Mouse (Mus musculus): Measurements from ENCODE around the gene Agtr1b. TPM values are rescaled to one million over a fixed set of nuclear protein-coding genes. Genes with fewer than 3 reads are reported as not detected.

The Agtr1b gene
- total RNA-seq (2021) = not detected

DNA sequence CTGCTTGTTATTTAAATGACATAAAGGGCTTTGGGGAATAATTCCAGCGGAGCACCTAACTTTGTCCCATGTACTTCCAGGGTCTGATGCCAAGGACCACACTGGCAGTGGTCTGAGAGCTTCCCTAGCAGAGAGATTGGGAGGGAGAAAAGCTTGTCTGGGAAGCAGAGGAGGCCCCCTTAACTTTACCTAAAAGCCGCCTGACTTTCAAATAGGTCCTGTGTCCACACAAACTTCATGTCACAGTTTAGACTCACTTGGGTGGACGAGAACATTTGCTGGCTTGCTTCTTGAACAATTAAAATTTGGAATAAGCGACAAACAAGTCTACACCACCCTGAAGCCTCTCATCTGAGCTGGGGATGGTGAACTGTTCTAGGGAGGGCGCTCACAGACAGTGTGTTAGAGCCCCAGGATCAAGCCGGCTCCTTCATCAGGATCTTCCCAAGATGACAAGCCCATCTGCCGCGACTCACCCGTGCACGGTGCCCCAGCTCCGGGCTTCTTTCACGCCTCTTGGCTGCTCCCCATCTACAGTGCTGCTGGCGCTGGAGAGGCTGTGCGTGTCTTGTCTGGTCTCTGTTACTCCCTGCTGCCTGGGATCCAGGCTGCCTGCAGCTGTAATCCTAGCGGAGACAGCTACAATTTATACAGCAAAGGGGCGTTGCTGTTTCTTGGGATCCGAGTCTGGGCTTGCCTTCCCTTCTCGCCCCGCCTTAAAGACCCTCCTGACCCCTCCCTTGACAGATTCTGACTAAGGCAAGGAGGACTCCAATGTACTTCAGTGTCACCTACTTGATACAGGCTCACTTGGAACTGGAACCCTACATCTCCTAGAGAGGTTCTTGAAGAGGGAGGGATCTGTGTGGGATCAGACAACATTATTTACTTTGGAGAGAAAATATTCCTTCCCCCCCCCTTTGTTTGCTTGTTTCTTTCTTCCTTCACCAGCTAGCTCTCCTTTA, at the start of gene Agtr1b:
Gene Agtr1b, minus strand, starts transcription at position 620 of the 965 bp plus-strand sequence.
- peak; percentile 5 for DNase-seq

DNA sequence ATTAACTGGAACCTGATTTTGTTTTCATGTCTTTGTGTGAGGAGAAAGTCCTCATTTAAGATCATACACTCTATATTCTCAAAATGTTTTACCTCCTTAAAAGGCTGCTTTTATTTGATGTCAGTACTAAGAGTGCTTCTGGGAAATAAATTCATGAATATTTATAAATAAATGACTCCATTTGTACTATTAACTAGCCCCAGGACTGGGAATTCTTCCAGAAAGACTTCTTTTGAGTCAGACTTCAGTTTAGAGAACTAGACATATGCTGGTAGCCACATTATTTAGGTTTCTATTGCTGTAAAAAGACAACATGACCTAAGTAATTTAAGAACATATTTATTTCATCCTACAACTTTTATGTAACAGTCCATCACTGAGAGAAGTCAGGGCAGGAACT, 13.4 kb downstream of the Agtr1b start:
- DNase-seq = no peak

DNA sequence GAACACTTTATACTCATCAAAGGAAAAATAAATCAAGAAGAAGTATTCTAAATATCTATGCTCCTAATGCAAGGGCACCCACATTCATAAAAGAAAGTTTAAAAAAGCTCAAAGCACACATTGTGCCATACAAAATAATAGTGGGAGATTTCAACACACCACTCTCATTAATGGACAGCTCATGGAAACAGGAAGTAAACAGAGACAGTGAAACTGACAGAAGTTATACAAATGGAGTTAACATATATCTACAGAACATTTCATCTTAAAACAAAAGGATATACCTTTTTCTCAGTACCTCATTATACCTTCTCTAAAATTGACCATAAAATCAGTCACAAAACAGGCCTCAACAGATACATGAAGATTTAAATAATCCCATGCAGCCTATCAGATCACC, 18.8 kb downstream of the Agtr1b start:
- DNase-seq = no peak

DNA sequence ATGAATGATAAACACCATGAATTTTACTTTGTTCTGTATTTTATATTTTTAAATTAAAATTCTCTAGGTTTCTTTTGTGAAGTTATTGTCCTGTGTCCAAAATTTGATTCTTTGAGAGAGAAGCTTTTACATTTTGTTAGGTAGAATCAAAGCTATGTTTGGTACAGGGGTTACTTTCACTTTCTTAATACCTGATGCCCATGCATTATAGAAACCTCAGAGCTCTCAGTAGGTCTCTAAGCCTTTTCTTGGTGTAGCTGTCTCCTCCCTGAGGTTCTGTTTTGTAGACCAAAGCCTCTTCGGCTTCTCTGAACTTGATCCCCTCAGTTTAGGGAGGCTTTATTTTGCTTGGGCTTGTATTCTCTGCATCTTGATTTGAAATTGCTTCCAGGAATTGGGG, 26.6 kb downstream of the Agtr1b start:
- DNase-seq = no peak

DNA sequence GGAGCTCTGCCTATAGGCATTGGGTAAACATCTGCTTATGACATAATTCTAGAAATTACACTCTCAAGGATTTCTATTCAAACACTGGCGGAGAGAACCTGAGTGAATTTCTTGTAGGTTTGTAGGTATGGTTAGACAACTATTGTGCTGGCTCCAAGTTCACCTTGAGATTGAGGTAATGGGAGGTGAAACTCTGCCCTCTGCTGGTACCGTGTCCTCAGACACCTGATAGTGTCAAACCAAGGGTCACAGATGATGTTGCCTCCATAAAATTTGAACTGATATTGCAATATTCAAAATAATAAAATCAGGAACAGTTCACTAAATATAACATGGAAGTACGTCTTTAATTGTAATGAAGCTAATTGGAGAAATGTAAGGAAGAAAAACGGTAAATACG, 32.3 kb downstream of the Agtr1b start:
- DNase-seq = peak; percentile 7

DNA sequence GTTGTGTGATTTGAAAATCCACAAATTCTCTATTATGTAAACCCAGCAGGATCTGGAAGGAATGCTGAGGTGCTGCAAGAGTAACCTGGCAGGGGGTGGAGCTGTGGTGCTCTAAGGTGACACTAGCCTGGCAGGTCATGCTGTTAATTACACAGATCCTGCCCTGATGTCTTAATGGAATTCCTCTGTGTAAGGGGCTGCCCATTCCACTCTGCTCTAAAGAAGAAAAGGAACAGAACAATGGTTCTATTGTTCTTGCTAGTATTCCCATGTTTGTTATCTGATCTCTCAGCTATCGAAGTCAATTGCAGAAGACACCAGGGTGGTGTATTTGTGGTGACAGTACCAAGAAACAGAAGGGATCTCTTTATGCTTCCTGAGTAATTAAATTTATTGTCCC, 49.7 kb downstream of the Agtr1b start:
- DNase-seq = no peak

DNA sequence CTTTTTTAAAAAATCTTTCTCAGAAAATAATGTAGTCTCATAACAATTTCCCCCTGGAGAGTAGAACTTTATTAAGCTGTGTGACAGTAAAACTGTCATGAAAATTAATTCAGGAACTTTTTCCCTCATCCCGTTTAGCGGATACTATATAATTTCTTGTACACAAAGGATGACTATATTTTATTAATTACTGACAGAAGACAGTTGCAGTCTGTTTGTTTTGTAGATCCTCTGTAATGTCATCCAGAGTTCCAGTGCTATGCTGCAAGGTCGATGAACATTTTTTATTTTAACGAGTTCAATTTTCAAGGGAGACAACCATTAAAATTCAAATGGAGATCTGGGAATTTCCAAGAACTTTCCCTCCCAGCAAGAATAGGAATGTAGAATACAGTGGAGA, 57.8 kb downstream of the Agtr1b start:
- no peak for DNase-seq

DNA sequence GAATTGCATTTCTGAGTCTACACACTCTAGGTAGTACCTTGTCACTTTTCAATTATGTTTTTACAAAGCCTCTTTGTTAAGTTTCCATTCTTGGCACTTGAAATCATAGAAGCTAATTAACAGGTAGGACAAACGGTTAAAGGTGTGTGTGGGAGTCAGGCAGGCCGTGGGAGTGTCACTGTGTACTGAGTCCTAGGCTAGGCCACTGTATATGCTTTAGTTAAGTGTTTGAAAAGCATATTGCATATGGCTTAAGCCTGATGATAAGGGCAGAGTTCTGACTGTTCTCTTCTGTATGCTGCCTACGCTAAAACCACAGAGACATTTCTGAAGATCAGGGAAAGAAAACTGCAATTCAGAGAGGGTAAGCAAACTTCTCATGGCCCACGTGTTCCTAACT, 59.7 kb downstream of the Agtr1b start:
- no peak for DNase-seq

DNA sequence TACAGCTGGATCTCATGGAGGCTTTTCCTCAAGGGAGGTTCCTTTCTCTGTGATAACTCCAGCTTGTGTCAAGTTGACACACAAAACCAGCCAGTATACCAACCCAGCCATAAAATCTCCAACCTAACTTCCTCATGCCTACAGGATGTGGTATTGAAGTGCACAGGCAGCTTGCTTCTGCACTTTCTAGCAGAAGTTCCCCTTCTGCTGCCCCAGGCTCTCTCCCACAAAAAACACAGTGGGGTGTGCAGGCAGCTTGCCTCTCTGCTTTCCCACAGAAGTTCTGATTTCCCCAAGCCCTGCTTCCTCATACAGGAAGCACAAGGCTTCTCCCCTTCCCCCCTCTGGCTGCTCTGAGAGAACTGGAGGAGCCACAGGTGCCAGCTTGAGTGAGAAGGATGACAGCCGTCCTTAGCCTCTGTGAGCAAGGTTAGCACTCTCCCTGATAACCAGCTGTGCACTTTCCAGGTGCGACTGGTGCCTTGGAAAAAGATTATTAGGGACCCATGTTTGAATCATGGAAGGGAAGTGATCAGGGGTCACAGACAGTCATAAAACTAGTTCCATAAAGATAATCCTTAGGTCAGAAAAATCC, 62.1 kb downstream of the Agtr1b start:
- DNase-seq = peak; percentile 7

DNA sequence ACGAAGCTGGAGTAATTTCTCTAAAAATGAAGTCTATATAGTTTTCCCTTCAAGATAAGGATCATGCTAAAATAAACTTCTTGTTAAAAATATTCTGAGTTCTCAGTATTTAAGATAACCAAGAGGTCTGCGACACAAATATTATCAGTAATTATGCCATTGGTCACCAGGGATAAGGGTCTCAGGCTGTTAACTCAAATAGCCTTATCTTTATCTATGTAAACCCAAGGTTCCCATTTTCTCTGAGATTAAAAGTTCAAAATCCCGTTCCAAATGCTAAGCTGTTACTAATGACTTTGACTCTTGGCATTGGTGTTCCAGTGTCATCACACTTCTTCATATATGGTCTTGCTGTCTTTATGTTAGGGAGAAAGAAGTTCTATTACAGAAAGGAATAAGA, 71.4 kb downstream of the Agtr1b start:
- no peak for DNase-seq

DNA sequence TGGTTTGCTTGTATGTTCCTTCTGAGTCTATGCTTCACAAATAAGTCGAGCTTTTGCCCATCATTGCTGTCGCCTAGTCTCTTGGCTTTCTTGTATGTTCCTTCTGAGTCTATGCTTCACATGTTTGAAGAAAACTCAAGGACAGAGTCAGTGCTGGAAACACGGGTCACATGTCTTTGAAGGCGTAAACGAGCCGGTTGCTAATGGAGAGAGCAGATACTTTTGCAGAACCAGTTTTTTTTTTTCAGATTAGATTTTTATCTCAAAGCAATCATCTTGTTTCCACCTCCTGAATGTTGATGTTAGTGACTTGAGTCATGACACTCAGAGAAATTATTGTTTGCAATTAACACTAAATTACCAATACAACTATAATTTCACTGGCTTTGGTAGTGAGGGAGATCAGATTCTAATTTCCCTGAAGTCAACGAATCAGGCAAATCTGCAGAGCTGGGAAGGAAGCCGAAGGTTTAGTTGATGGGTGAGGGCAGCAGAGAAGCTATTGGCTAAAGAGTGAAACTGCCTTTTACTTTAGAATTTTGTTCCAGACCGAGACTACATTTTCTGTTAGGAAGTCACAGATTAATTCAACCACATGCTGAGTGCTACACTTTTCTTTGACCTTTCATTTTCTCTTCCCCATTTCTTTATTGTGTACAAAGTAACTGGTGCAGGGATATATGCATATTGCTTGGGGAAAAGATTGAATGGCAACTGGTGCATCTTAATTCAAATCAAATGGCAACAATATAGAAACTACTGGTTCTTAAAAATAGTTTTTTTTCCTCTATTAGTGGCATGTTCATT, 72.2 kb downstream of the Agtr1b start:
- DNase-seq = no peak

DNA sequence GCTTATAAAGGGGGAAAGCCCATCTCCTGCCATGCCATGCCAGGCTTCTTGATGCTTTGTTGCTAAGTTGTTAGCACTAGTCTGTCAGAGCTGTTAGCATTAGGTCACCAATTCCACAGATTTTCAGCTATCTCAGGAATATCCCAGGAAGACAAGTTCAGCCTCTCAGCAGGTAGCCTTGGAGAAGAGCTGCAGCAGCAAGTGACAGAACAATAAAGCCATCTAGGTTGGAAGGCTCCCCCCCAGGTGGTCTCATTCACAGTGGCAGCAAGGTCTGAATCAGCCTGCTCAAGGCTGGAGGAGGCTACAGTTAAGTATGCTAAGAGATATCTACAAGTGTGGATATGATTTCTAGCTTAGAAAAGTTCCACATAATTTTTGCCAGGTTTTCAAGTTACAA, 75.6 kb downstream of the Agtr1b start:
- no peak for DNase-seq

DNA sequence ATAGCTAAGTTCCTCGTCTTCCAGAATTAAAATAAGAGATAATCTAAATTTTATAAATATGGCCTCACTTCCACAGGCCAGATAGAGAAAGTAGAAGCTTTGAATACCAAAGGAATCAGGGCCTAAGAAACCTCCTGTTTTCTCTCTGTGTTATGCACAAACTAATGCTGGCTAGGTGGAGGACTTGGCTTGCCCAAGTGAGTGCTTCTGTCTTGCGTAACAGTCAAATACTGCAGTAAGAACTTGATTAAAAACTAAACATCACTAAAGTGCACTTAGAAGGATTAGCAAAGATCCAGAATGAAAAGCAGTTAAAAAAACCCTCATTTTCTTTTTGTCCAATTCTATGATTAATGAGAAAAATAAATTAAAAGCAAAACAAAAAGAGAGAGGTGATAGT, 78.2 kb downstream of the Agtr1b start:
- no peak for DNase-seq

DNA sequence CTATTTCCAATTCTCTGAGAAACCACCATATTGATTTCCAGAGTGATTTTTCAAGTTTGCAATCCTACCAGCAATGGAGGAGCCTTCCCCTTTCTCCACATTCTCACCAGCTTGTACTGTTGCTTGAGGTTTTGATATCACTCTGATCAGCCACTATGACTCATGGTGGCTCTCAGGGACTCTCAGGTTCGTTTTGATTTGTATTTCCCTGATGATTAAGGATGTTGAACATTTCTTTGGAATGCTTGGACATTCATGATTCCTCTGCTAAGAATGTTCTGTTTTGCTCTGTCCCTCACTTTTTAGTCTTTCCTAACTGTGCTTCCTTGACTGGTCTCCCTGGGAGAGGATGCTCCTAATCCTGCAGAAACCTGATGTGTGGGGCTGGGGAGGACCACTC, 85.2 kb downstream of the Agtr1b start:
- no peak for DNase-seq

DNA sequence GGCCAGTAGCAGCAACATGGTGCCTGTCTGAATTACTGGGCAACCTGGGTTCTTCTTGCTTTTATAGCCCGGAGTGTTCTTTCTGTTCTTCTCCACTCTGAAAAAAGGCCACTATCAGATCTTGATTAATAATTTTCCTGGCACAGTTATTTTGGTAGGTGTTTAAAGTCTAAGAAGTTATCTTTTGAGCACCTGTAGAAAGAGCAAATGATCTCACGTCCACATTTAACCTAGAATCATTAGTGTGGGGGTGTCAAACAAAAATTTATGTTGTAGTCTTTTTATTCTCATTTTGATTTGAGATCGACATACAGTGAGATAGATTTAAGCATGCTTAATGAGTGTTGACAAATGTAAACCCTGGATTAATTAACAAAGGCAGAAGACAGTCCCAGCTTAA, 91.3 kb downstream of the Agtr1b start, which contains the start of gene Cpb1:
Gene Cpb1, minus strand, starts transcription at position 101 of the 400 bp plus-strand sequence.
- DNase-seq = no peak

Other genes with a start within 250 kb of the Agtr1b start
- 100 to 1,000 TPM; 226 to 231 TPM for gene Gyg, start 211.9 kb downstream of the Agtr1b start, total RNA-seq (2021)
- gene Cpa3, start 125.0 kb downstream of the Agtr1b start, total RNA-seq (2021) = 1 to 10 TPM; 6.4 to 9.2 TPM
- not detected for gene Cpb1, start 91.4 kb downstream of the Agtr1b start, total RNA-seq (2021)

Measured in heart, postnatal 4 days (tissue).